Mouse (Mus musculus) neural tube, embryonic 14.5 days (tissue): ENCODE measurements around the gene Olfr191. TPM values are rescaled to one million over a fixed set of nuclear protein-coding genes. Genes with fewer than 3 reads are reported as not detected.
"Not testable (repeated sequence)": the region's sequence is repeated elsewhere in the genome, so short reads cannot be mapped to it uniquely, and the experiment has no call there.

Experiments
- ATAC-seq: fragments of 200-750 bp; cut with Nextera tagmentation; 2 replicates; pipeline ENCODE4 v1.8.0; 2017; ENCODE audit warnings: low read depth, mild to moderate bottlenecking, moderate TSS enrichment, moderate library complexity
- H3K27ac ChIP-seq: fragments of 300-500 bp; sonication (generic); 2 replicates; pipeline ENCODE4 v1.5.1; 2014; ENCODE audit warnings: low read depth, mild to moderate bottlenecking, control low read depth, low read length, moderate library complexity, mixed read lengths
- H3K27me3 ChIP-seq: fragments of 300-500 bp; sonication (generic); 2 replicates; pipeline ENCODE4 v1.6.1; 2014; ENCODE audit warnings: low read length; ENCODE audit not compliant: control insufficient read depth, insufficient read depth
- H3K36me3 ChIP-seq: fragments of 300-500 bp; sonication (generic); 2 replicates; pipeline ENCODE4 v1.6.1; 2014; ENCODE audit warnings: low read length, mixed read lengths; ENCODE audit not compliant: control insufficient read depth, insufficient read depth
- H3K4me1 ChIP-seq: fragments of 300-500 bp; sonication (generic); 2 replicates; pipeline ENCODE4 v1.6.1; 2014; ENCODE audit warnings: low read length; ENCODE audit not compliant: control insufficient read depth, insufficient read depth
- H3K4me2 ChIP-seq: fragments of 300-500 bp; sonication (generic); 2 replicates; pipeline ENCODE4 v1.6.1; 2014; ENCODE audit warnings: mild to moderate bottlenecking, low read depth, low read length, control low read depth
- H3K4me3 ChIP-seq: fragments of 300-500 bp; sonication (generic); 2 replicates; pipeline ENCODE4 v1.5.1; 2014; ENCODE audit warnings: low read depth, low read length, control low read depth, mixed read lengths
- H3K9ac ChIP-seq: fragments of 300-500 bp; sonication (generic); replicated peaks from 2 replicates; pipeline ENCODE4 v1.6.1; 2014; ENCODE audit warnings: low read depth, mild to moderate bottlenecking, control low read depth, low read length, mixed read lengths
- H3K9me3 ChIP-seq: fragments of 300-500 bp; sonication (generic); 2 replicates; pipeline ENCODE4 v1.6.1; 2016; ENCODE audit warnings: low read length; ENCODE audit not compliant: control insufficient read depth
- WGBS: fragments of 180-500 bp; shearing (Covaris S2); extraction: QIAGEN DNeasy Blood & Tissue Kit; methylation state at CpG from one replicate; pipeline ENCODE4 v1.1.7; 2014; 5-methylcytosine and 5-hydroxymethylcytosine counted together
- polyA plus RNA-seq: library from polyadenylated mRNA; unstranded; fragments of >200 nt; fragmentation: Nextera tagmentation; extraction: Ambion mirVana; gene quantifications from 2 replicates; pipeline ENCODE4 v1.2.1, GENCODE M21; 2014

Gene Olfr191
- polyA plus RNA-seq, 1 experiment from 2014 or later: not detected

DNA sequence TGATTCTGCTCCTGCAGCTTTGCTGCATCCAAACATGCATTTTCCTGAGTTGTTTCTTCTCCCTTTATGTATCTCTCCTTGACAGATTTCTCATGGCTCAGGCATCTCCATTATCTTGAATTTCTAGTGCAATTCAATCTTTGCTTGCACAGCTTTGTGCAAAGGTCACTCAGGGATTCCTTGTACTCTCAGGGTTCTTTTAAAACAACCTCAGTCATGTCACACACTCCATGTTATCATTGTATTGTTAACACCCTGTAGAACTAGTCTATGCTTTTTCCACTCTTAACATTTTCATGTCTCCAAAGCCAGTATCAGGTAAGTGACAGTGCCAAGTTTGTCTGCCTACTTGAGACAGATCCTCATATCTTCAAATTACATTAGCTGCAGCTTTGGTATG, 17.9 kb downstream of the Olfr191 start:
- H3K9me3 ChIP-seq: no peaks in the 10 kb centered on the region
- H3K4me3 ChIP-seq: no peak overlapping the region
- no peak overlapping the region for H3K4me2 ChIP-seq
- no peak overlapping the region for H3K27ac ChIP-seq
- no peak overlapping the region for H3K9ac ChIP-seq
- H3K4me1 ChIP-seq: no peaks in the 10 kb centered on the region
- ATAC-seq: no peak
- H3K36me3 ChIP-seq: no peaks in the 10 kb centered on the region
- H3K27me3 ChIP-seq: no peaks in the 10 kb centered on the region

DNA sequence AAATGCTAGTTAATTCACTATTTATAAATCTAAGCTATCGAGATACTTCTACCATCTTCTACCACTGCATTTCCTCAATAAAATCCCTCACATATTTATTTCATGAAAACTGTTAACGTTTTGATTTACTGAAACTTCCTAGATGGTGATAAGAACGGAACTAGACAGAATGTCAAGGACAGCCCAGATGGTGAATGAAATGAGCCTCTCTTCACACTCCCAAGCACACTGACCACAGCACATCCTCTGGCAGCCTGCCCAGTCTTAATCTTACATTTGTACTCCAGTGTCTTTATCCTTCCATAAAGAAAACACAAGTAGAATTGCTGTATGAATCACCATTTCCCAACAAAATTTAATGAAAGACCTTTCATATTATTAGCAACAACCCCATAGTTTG, 27.2 kb downstream of the Olfr191 start:
- H3K9me3 ChIP-seq, H3K9ac ChIP-seq, ATAC-seq, H3K27me3 ChIP-seq, H3K4me2 ChIP-seq, H3K4me3 ChIP-seq, H3K4me1 ChIP-seq, H3K36me3 ChIP-seq, H3K27ac ChIP-seq: not testable (repeated sequence)
- WGBS: 76% methylated on average over 3 of the region's 3 CpGs

DNA sequence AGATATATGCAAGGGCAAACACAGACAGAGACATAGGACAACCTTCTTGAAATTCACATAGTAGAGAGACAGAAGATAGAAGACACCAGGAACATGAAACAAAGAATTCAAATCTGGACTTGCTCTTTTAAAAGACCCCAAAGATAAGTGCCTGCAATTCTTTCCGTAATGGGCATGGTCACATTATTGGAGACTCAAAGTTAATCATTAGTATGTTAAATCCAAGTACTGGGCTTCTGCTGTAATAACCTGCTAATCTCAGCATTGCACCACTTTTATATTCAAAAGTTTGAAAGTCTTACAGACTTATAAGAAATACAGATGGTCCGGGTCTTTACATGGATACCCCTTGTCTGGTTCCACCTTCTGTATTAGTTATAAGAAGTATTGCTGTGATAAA, 40.3 kb downstream of the Olfr191 start:
- not testable (repeated sequence) for H3K4me1 ChIP-seq, ATAC-seq, H3K4me3 ChIP-seq, H3K9me3 ChIP-seq, H3K9ac ChIP-seq, H3K36me3 ChIP-seq, H3K4me2 ChIP-seq, H3K27me3 ChIP-seq, H3K27ac ChIP-seq
- WGBS: 91% methylated on average over 2 of the region's 2 CpGs

DNA sequence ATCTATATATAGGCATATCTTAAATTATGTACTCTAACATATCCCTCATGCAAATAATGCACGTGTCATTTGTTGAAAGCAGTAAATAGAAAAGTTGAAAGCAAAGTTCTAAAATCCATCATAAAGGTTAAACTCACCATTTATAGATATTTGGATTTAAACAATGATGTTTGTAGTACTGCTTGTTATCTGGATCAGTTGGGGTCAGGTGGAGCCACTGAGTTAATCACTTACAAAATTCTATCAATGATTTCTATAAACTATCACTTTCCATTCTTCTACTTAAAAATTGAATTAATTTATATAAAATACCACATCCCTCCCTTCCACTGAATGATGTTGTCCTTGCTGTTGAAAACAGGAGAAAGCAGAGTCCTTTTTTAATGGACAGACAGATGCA, 40.8 kb downstream of the Olfr191 start:
- Histone ChIP-seq H3K9me3 (no peaks in the 10 kb centered on the region), H3K27ac (no peak overlapping the region), H3K27me3 (no peaks in the 10 kb centered on the region), H3K4me3 (no peak overlapping the region), H3K9ac (no peak overlapping the region), H3K36me3 (no peaks in the 10 kb centered on the region), H3K4me2 (no peak overlapping the region), H3K4me1 (no peaks in the 10 kb centered on the region)
- 88% methylated on average over 1 of the region's 1 CpGs for WGBS
- ATAC-seq: no peak

DNA sequence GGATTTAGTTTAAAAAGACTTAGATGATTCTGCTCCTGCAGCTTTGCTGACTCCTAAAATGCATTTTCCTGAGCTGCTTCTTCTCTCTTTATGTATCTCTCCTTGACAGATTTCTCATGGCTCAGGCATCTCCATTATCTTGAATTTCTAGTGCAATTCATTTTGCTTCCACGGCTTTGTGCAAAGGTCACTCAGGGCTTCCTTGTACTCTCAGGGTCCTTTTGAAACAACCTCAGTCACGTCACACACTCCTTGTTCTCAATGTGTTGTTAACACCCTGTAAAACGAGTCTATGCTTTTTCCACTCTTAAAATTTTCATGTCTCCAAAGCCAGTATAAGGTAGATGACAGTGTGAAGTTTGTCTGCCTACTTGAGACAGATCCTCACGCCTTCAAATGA, 42.0 kb downstream of the Olfr191 start:
- H3K9me3 ChIP-seq: no peaks in the 10 kb centered on the region
- no peaks in the 10 kb centered on the region for H3K4me1 ChIP-seq
- H3K27me3 ChIP-seq: no peaks in the 10 kb centered on the region
- 72% methylated on average over 4 of the region's 4 CpGs for WGBS
- ATAC-seq: no peak
- no peak overlapping the region for H3K4me3 ChIP-seq
- no peak overlapping the region for H3K4me2 ChIP-seq
- H3K27ac ChIP-seq: no peak overlapping the region
- H3K9ac ChIP-seq: no peak overlapping the region
- H3K36me3 ChIP-seq: no peaks in the 10 kb centered on the region

DNA sequence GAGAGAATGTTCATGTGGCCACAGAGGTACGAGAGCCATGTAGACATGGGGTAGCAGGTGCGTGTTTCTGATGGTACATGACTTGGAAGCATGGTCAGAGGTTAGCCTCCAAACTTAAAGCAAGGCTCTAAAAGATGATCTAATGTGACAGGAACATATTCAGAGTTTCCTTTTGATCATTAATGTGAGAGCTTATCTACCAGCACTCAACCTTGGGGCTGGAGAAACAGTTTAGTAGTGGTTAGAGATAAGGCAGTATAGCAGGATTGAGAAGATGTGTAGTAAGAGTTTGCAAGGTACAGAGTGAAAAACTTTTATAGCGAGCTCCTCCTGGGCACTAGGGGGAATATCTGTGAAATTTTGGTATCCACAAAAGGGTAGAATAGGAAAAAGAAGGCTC, 43.8 kb downstream of the Olfr191 start:
- no peak overlapping the region for H3K9ac ChIP-seq
- no peak overlapping the region for H3K27ac ChIP-seq
- H3K36me3 ChIP-seq: no peaks in the 10 kb centered on the region
- H3K4me1 ChIP-seq: no peaks in the 10 kb centered on the region
- no peak overlapping the region for H3K4me3 ChIP-seq
- WGBS: 86% methylated on average over 3 of the region's 3 CpGs
- H3K27me3 ChIP-seq: no peaks in the 10 kb centered on the region
- H3K9me3 ChIP-seq: no peaks in the 10 kb centered on the region
- no peak overlapping the region for H3K4me2 ChIP-seq
- no peak for ATAC-seq

DNA sequence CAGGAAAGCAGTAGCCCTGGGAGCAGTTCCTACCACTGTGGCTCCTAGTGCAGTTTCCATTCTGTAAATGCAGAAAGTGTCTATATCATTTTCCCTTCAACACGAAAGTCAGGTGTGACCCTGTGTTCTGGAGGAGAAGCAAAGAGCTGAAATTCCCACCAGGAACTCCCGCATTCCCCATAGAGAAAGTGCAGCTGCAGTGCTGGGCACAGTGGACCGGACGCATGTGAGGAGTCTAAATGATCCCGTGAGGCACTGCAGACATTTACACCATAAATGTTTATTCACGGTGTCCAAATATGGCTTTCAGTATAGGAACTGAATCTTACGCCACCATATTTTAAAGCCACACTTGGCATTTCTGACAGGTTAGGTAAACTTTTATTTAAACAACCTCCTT, 49.9 kb downstream of the Olfr191 start, which contains the start of gene Olfr187:
Olfr187 (minus strand) TSS at position 58 of the 400 bp plus-strand sequence.
- H3K36me3 ChIP-seq: no peaks in the 10 kb centered on the region
- no peak within 1 kb of the TSS for H3K4me3 ChIP-seq
- H3K4me2 ChIP-seq: no peak within 1 kb of the TSS
- no peak for ATAC-seq
- H3K27ac ChIP-seq: no peak within 1 kb of the TSS
- no peaks in the 10 kb centered on the region for H3K9me3 ChIP-seq
- no peak within 1 kb of the TSS for H3K9ac ChIP-seq
- no peaks in the 10 kb centered on the region for H3K4me1 ChIP-seq
- WGBS: 84% methylated on average over 7 of the region's 7 CpGs
- H3K27me3 ChIP-seq: no peaks in the 10 kb centered on the region

Other genes starting within 250 kb of the Olfr191 start
- not detected in 2 replicates for gene Olfr177, start 215.1 kb downstream of the Olfr191 start, polyA plus RNA-seq
- gene Olfr178, start 197.8 kb downstream of the Olfr191 start, polyA plus RNA-seq: not detected in 2 replicates
- gene Olfr181, start 161.1 kb downstream of the Olfr191 start, polyA plus RNA-seq: not detected in 2 replicates
- not detected in 2 replicates for gene Olfr180, start 160.4 kb downstream of the Olfr191 start, polyA plus RNA-seq
- gene Olfr183, start 94.5 kb downstream of the Olfr191 start, polyA plus RNA-seq: not detected in 2 replicates
- not detected in 2 replicates for gene Olfr186, start 59.5 kb downstream of the Olfr191 start, polyA plus RNA-seq
- gene Olfr187, start 50.1 kb downstream of the Olfr191 start, polyA plus RNA-seq: not detected in 2 replicates
- not detected in 2 replicates for gene Olfr190, start 11.8 kb downstream of the Olfr191 start, polyA plus RNA-seq
- not detected in 2 replicates for gene Olfr193, start 22.1 kb upstream of the Olfr191 start, polyA plus RNA-seq
- not detected in 2 replicates for gene Olfr194, start 31.2 kb upstream of the Olfr191 start, polyA plus RNA-seq
- gene Olfr195, start 57.2 kb upstream of the Olfr191 start, polyA plus RNA-seq: not detected in 2 replicates
- not detected in 2 replicates for gene Olfr196, start 80.6 kb upstream of the Olfr191 start, polyA plus RNA-seq
- not detected in 2 replicates for gene Olfr198, start 113.7 kb upstream of the Olfr191 start, polyA plus RNA-seq
- gene Olfr199, start 129.9 kb upstream of the Olfr191 start, polyA plus RNA-seq: not detected in 2 replicates
- gene Olfr201, start 182.8 kb upstream of the Olfr191 start, polyA plus RNA-seq: not detected in 2 replicates
- gene Olfr202, start 197.0 kb upstream of the Olfr191 start, polyA plus RNA-seq: not detected in 2 replicates
- gene Olfr203, start 209.1 kb upstream of the Olfr191 start, polyA plus RNA-seq: not detected in 2 replicates
- gene Olfr204, start 228.4 kb upstream of the Olfr191 start, polyA plus RNA-seq: not detected in 2 replicates
- gene Olfr205, start 241.3 kb upstream of the Olfr191 start, polyA plus RNA-seq: not detected in 2 replicates